ENCODE assay signal across 24 mouse cellular contexts in genomic region chr14:7992158-7992557, GRCm38 (mm10). TPM values are rescaled to one million over a fixed set of nuclear protein-coding genes. Genes with fewer than 3 reads are reported as not detected.
"Had no signal": no experiment of that assay in that cellular context is flagged by ENCODE, and none has a peak within 500 bp of the region (broad histone marks: within the 10 kb centered on the region; RNA-seq: fewer than 3 reads in every experiment).

No protein-coding gene starts in this region.

- H3K9ac ChIP-seq: liver, embryonic 15.5 days; lung, embryonic 14.5 days; midbrain, embryonic 12.5 days; neural tube, embryonic 13.5 days; neural tube, embryonic 15.5 days; stomach, embryonic 15.5 days had no signal

- H3K4me1 ChIP-seq: neural tube, embryonic 13.5 days had no signal

- H3K4me3 ChIP-seq: liver, embryonic 15.5 days; midbrain, embryonic 10.5 days; midbrain, embryonic 12.5 days; myocyte; neural tube, embryonic 13.5 days; neural tube, embryonic 15.5 days; stomach, embryonic 15.5 days had no signal

- ATAC-seq: midbrain, embryonic 16.5 days had no signal

- H3K36me3 ChIP-seq: liver, embryonic 15.5 days; midbrain, embryonic 10.5 days; midbrain, embryonic 12.5 days; neural tube, embryonic 13.5 days; neural tube, embryonic 15.5 days; stomach, embryonic 15.5 days had no signal

- DNase-seq: lung, adult 18-20 months; lung, embryonic 14.5 days; lung, postnatal 10 days; lung, postnatal 4 days; midbrain, embryonic 14.5 days; retina, postnatal 1 day; right cerebral cortex, adult 18-20 months; right cerebral cortex, postnatal 25 days; right cerebral cortex, postnatal 4 days; thymus, adult 2 months; thymus, postnatal 36 days had no signal

- H3K27me3 ChIP-seq: liver, embryonic 15.5 days; neural tube, embryonic 15.5 days; stomach, embryonic 15.5 days had no signal

- H3K9me3 ChIP-seq: liver, embryonic 15.5 days; midbrain, embryonic 10.5 days; midbrain, embryonic 12.5 days; neural tube, embryonic 13.5 days; neural tube, embryonic 15.5 days; stomach, embryonic 15.5 days had no signal

- H3K4me2 ChIP-seq: liver, embryonic 15.5 days; lung, embryonic 14.5 days; midbrain, embryonic 12.5 days; neural tube, embryonic 13.5 days; neural tube, embryonic 15.5 days; stomach, embryonic 15.5 days had no signal

- H3K27ac ChIP-seq: liver, embryonic 15.5 days; midbrain, embryonic 10.5 days; midbrain, embryonic 12.5 days; neural tube, embryonic 13.5 days; neural tube, embryonic 15.5 days; stomach, embryonic 15.5 days; stomach, postnatal 0 days had no signal

RNA-seq across cellular contexts. Expression of gene Dnase1l3, which starts 2.2 kb away (rescaled TPM):
- total RNA-seq: megakaryocyte-erythroid progenitor cell, adult 5-6 weeks had no signal
- polyA plus RNA-seq: midbrain, embryonic 10.5 days; neural tube, embryonic 11.5 days had no signal

RNA-seq across cellular contexts. Expression of gene Gm45521, which starts 35.1 kb away (rescaled TPM):
- total RNA-seq: megakaryocyte, adult 5-6 weeks; megakaryocyte-erythroid progenitor cell, adult 5-6 weeks had no signal
- polyA plus RNA-seq: liver, embryonic 15.5 days; lung, embryonic 14.5 days; lung, embryonic 16.5 days; midbrain, embryonic 12.5 days; midbrain, embryonic 14.5 days; myocyte; neural tube, embryonic 11.5 days; neural tube, embryonic 15.5 days; stomach, embryonic 15.5 days; stomach, postnatal 0 days; thymus, adult 2 months had no signal
